ENCODE assay signal across 44 mouse cellular contexts in genomic region chr14:20315137-20315536, GRCm38 (mm10). TPM values are rescaled to one million over a fixed set of nuclear protein-coding genes. Genes with fewer than 3 reads are reported as not detected.
"Had no signal": no experiment of that assay in that cellular context is flagged by ENCODE, and none has a peak within 500 bp of the region (broad histone marks: within the 10 kb centered on the region; RNA-seq: fewer than 3 reads in every experiment).

No protein-coding gene starts in this region.

- ATAC-seq: liver, embryonic 12.5 days; liver, postnatal 0 days; lung, postnatal 0 days; midbrain, embryonic 13.5 days; midbrain, embryonic 15.5 days; midbrain, embryonic 16.5 days had no signal

- H3K4me2 ChIP-seq: limb, embryonic 12.5 days; limb, embryonic 13.5 days; limb, embryonic 15.5 days; liver, embryonic 11.5 days; liver, embryonic 12.5 days; liver, embryonic 13.5 days; liver, embryonic 15.5 days; lung, embryonic 14.5 days; lung, embryonic 15.5 days; midbrain, embryonic 11.5 days; midbrain, embryonic 12.5 days; midbrain, embryonic 13.5 days; midbrain, embryonic 15.5 days; neural tube, embryonic 12.5 days; neural tube, embryonic 13.5 days had no signal

- H3K9me3 ChIP-seq: limb, embryonic 10.5 days; limb, embryonic 12.5 days; limb, embryonic 13.5 days; limb, embryonic 15.5 days; liver, embryonic 12.5 days; liver, embryonic 13.5 days; liver, embryonic 15.5 days; lung, embryonic 15.5 days; megakaryocyte, embryonic 14.5 days; midbrain, embryonic 10.5 days; midbrain, embryonic 12.5 days; midbrain, embryonic 13.5 days; midbrain, embryonic 15.5 days; neural tube, embryonic 12.5 days; neural tube, embryonic 13.5 days had no signal

- H3K4me3 ChIP-seq: limb, embryonic 10.5 days; limb, embryonic 12.5 days; limb, embryonic 13.5 days; limb, embryonic 15.5 days; liver, embryonic 12.5 days; liver, embryonic 13.5 days; liver, embryonic 15.5 days; lung, embryonic 15.5 days; megakaryocyte, embryonic 14.5 days; midbrain, embryonic 10.5 days; midbrain, embryonic 12.5 days; midbrain, embryonic 13.5 days; midbrain, embryonic 15.5 days; myocyte; neural tube, embryonic 12.5 days; neural tube, embryonic 13.5 days had no signal

- H3K4me1 ChIP-seq: limb, embryonic 10.5 days; limb, embryonic 12.5 days; limb, embryonic 13.5 days; limb, embryonic 15.5 days; liver, embryonic 12.5 days; liver, embryonic 13.5 days; liver, embryonic 15.5 days; lung, embryonic 15.5 days; midbrain, embryonic 10.5 days; midbrain, embryonic 12.5 days; midbrain, embryonic 13.5 days; midbrain, embryonic 15.5 days; neural tube, embryonic 12.5 days; neural tube, embryonic 13.5 days had no signal

- DNase-seq: left cerebral cortex, postnatal 4 days; liver, embryonic 13.5 days; liver, postnatal 0 days; lung, adult 18-20 months; lung, adult 2 months; lung, embryonic 14.5 days; lung, postnatal 10 days; lung, postnatal 14 days; lung, postnatal 36 days; lung, postnatal 4 days; midbrain, embryonic 14.5 days had no signal

- H3K9ac ChIP-seq: limb, embryonic 12.5 days; limb, embryonic 13.5 days; limb, embryonic 15.5 days; liver, embryonic 12.5 days; liver, embryonic 13.5 days; liver, embryonic 14.5 days; liver, embryonic 15.5 days; liver, postnatal 0 days; lung, embryonic 14.5 days; lung, embryonic 15.5 days; midbrain, embryonic 12.5 days; midbrain, embryonic 13.5 days; midbrain, embryonic 15.5 days; neural tube, embryonic 12.5 days; neural tube, embryonic 13.5 days had no signal

- H3K27me3 ChIP-seq: limb, embryonic 12.5 days; limb, embryonic 13.5 days; limb, embryonic 15.5 days; liver, embryonic 12.5 days; liver, embryonic 13.5 days; liver, embryonic 15.5 days; lung, embryonic 15.5 days; megakaryocyte, embryonic 14.5 days; midbrain, embryonic 12.5 days; midbrain, embryonic 13.5 days; midbrain, embryonic 15.5 days; neural tube, embryonic 12.5 days; neural tube, embryonic 13.5 days had no signal

- H3K27ac ChIP-seq: limb, embryonic 10.5 days; limb, embryonic 12.5 days; limb, embryonic 13.5 days; limb, embryonic 15.5 days; liver, embryonic 12.5 days; liver, embryonic 13.5 days; liver, embryonic 14.5 days; liver, embryonic 15.5 days; lung, embryonic 15.5 days; macrophage; midbrain, embryonic 10.5 days; midbrain, embryonic 12.5 days; midbrain, embryonic 13.5 days; midbrain, embryonic 15.5 days; neural tube, embryonic 12.5 days; neural tube, embryonic 13.5 days had no signal

RNA-seq across cellular contexts. Expression of gene Kcnk16, which starts 46.1 kb away (rescaled TPM):
- total RNA-seq: left cerebral cortex, postnatal 10 days; left cerebral cortex, postnatal 14 days; left cerebral cortex, postnatal 25 days; left cerebral cortex, postnatal 36 days; left cerebral cortex, postnatal 4 days; megakaryocyte progenitor cell, adult 5-6 weeks; megakaryocyte, adult 5-6 weeks; megakaryocyte-erythroid progenitor cell, adult 5-6 weeks; monocyte, adult 5-6 weeks had no signal
- polyA plus RNA-seq: limb, embryonic 10.5 days; limb, embryonic 11.5 days; limb, embryonic 12.5 days; limb, embryonic 13.5 days; limb, embryonic 14.5 days; lung, adult 2 months; lung, postnatal 0 days; macrophage; midbrain, embryonic 10.5 days; midbrain, embryonic 11.5 days; midbrain, embryonic 12.5 days; midbrain, embryonic 14.5 days; midbrain, embryonic 15.5 days; midbrain, embryonic 16.5 days; midbrain, postnatal 0 days; myocyte; neural tube, embryonic 11.5 days; neural tube, embryonic 12.5 days had no signal
